Mouse (Mus musculus) hindbrain, postnatal 0 days (tissue): Measurements from ENCODE around the gene Tmem123. TPM values are rescaled to one million over a fixed set of nuclear protein-coding genes. Genes with fewer than 3 reads are reported as not detected.

Experiments used
- ATAC-seq: fragments of 200-750 bp; cut with Nextera tagmentation; 2 replicates; pipeline ENCODE4 v1.8.0; 2017; ENCODE audit warnings: mild to moderate bottlenecking, moderate TSS enrichment, moderate library complexity
- DNase-seq: peaks from one replicate; pipeline ENCODE4 v3.0.0-alpha.2; 2015; ENCODE audit warnings: low spot score
- H3K27ac ChIP-seq: fragments of 300-500 bp; sonication (generic); 2 replicates; pipeline ENCODE4 v1.5.1; 2014; ENCODE audit warnings: mild to moderate bottlenecking
- H3K27me3 ChIP-seq: fragments of 300-500 bp; sonication (generic); 2 replicates; pipeline ENCODE4 v1.6.1; 2014; ENCODE audit warnings: low read length, mixed read lengths; ENCODE audit not compliant: insufficient read depth
- H3K36me3 ChIP-seq: fragments of 300-500 bp; sonication (generic); 2 replicates; pipeline ENCODE4 v1.6.1; 2014; ENCODE audit warnings: low read length, mixed read lengths; ENCODE audit not compliant: insufficient read depth
- H3K4me1 ChIP-seq: fragments of 300-500 bp; sonication (generic); 2 replicates; pipeline ENCODE4 v1.6.1; 2014; ENCODE audit warnings: antibody characterized with exemption, low read length, mixed read lengths; ENCODE audit not compliant: insufficient read depth
- H3K4me2 ChIP-seq: fragments of 300-500 bp; sonication (generic); 2 replicates; pipeline ENCODE4 v1.6.1; 2014; ENCODE audit warnings: low read depth, mild to moderate bottlenecking, low read length, moderate library complexity, mixed read lengths
- H3K4me3 ChIP-seq: fragments of 300-500 bp; sonication (generic); 2 replicates; pipeline ENCODE4 v1.5.1; 2014; ENCODE audit warnings: low read length
- H3K9ac ChIP-seq: fragments of 300-500 bp; sonication (generic); replicated peaks from 2 replicates; pipeline ENCODE4 v1.6.1; 2014; ENCODE audit warnings: mild to moderate bottlenecking, low read length, moderate library complexity, mixed read lengths
- H3K9me3 ChIP-seq: fragments of 300-500 bp; sonication (generic); 2 replicates; pipeline ENCODE4 v1.6.1; 2016; ENCODE audit warnings: low read length, mixed read lengths
- CTCF ChIP-seq: IDR thresholded peaks from 2 replicates; pipeline ENCODE4 v1.5.1; 2016; ENCODE audit warnings: antibody characterized with exemption, control low read depth, low read depth
- WGBS: fragments of 180-500 bp; shearing (Covaris S2); extraction: QIAGEN DNeasy Blood & Tissue Kit; methylation state at CpG from one replicate; pipeline ENCODE4 v1.1.7; 2014; 5-methylcytosine and 5-hydroxymethylcytosine counted together
- microRNA-seq, 2 experiments: library from miRNA; unstranded; fragments of <30 nt; microRNA quantifications; one replicate each; pipeline ENCODE4; 2016
- polyA plus RNA-seq: library from polyadenylated mRNA; unstranded; fragments of >200 nt; fragmentation: Nextera tagmentation; extraction: Ambion mirVana; gene quantifications from 2 replicates; pipeline ENCODE4 v1.2.1, GENCODE M21; 2015
- total RNA-seq: library from RNA; depleted of rRNA; stranded (reverse); fragments of >200 nt; gene quantifications from 2 replicates; pipeline ENCODE4 v1.2.3, GENCODE M21; 2014; rRNA removed

Tmem123 gene
- total and polyA plus RNA-seq, 2 experiments from 2014 or later: 18.8 to 24.7 TPM

DNA sequence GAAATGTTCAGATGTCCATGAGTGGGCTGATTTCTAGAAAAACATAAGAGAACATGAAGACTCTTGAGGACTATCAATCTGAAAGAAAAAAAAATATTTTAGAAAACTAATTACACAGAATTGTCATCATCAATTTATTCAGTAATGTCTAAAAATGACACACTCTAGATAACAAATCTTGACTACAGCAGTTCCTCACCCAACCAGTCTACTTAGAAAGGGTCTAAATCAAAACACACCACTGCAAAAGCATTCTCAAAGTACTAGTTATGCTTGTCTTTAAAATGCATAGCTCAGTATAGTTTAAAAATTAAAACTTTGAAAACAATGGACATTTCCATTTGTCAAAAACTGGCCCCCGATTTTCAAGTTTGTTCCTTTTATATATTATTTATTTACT, 71.5 kb downstream of the Tmem123 start:
- H3K9me3 ChIP-seq: no peaks in the 10 kb centered on the region
- WGBS: 89% methylated on average over 1 of the region's 1 CpGs
- H3K9ac ChIP-seq: no peak overlapping the region
- peaks cover 4% of the 10 kb centered on the region for H3K36me3 ChIP-seq
- TF ChIP-seq CTCF: no peak
- peak overlapping the region; percentile 78; the same call in 1 of the 2 replicates for H3K4me3 ChIP-seq
- peak overlapping the region; percentile 83 for H3K4me2 ChIP-seq
- no peaks in the 10 kb centered on the region; the same call in 1 of the 2 replicates for H3K4me1 ChIP-seq
- DNase-seq (no peak), ATAC-seq (no peak)
- H3K27me3 ChIP-seq: no peaks in the 10 kb centered on the region
- H3K27ac ChIP-seq: no peak overlapping the region

DNA sequence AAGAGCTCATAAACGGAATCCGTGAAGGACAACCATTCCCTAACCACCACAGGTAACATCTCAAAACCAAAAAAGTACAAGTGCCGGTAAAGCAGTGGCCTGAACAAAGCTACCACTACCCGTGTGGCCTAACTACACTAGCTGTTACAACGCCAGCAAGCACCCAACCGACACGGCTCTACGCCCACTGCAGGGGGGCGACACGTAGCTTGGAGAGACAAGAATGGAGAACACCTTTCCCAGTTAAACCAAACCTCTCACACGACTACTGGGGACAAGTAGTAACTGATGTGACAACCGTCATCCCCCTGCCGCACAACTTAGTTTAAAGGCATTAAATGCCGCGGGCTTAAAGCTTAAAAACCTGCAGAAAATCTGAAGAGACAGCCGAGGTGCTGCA, 72.5 kb downstream of the Tmem123 start:
- Histone ChIP-seq H3K4me1 (no peaks in the 10 kb centered on the region; the same call in 1 of the 2 replicates), H3K9ac (peak overlapping the region; percentile 87), H3K36me3 (peaks cover 4% of the 10 kb centered on the region), H3K27ac (peak overlapping the region; percentile 99), H3K4me2 (peak overlapping the region; percentile 83), H3K4me3 (peak overlapping the region; percentile 78), H3K27me3 (no peaks in the 10 kb centered on the region), H3K9me3 (no peaks in the 10 kb centered on the region)
- ATAC-seq (peak; percentile 1), DNase-seq (peak; percentile 70)
- WGBS: 0% methylated on average over 16 of the region's 16 CpGs
- peak; percentile 20; the same call in 1 of the 2 replicates for TF ChIP-seq CTCF

DNA sequence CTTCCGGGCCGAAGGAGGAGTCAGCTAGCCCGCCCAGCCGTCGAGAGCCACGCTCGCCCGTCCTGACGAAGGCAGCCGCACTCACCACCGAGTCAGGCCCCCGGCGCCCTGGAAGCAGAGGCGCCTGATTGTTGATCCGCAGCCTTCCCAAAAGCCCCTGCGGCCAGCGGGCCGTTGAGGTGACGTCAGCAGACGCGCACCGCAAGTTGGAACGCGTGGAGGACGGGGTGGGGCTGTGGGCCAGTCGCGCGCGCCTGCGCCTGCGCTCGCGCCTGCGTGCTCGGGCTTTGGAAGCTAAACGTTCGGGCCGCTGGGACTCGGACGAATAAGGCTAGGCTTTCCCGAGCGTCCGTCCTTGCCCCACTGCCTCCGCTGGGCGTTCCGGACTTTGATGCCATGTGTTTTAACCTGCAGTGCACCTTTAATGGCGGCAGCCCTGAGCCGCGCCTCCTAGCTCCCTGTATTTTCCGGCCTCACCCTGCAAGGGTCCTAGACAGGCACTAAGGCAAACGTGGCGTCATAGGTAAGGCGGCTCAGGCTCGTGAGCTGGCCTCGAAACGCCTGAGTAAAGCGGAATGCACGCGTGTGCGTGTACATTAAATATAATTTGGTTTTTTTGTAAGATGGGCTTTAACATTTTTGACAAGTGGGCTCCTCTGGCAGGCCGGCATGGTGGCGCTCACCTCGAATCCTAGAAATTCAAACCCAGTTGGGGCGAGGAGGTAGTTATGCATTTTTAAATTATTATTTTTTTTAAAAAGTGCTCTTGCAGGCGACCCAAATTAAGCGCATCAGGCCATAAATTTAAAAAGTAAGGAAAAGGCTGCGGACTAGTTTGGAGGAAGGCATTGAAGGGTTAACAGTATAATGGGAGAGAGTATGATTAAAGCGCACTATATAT, 73.3 kb downstream of the Tmem123 start, which contains the start of gene Birc2:
Gene Birc2 (minus strand): TSS at position 160 of the 901 bp plus-strand sequence.
- peak; percentile 98 for ATAC-seq
- Histone ChIP-seq H3K9ac (peak within 1 kb of the TSS; percentile 87), H3K27me3 (no peaks in the 10 kb centered on the region), H3K4me3 (peak within 1 kb of the TSS; percentile 78), H3K4me1 (no peaks in the 10 kb centered on the region; the same call in 1 of the 2 replicates), H3K9me3 (no peaks in the 10 kb centered on the region), H3K36me3 (peaks cover 4% of the 10 kb centered on the region), H3K27ac (peak within 1 kb of the TSS; percentile 99), H3K4me2 (peak within 1 kb of the TSS; percentile 83)
- under 1% methylated on average over 68 of the region's 68 CpGs for WGBS
- peak; percentile 36 for TF ChIP-seq CTCF
- DNase-seq: peak; percentile 99

DNA sequence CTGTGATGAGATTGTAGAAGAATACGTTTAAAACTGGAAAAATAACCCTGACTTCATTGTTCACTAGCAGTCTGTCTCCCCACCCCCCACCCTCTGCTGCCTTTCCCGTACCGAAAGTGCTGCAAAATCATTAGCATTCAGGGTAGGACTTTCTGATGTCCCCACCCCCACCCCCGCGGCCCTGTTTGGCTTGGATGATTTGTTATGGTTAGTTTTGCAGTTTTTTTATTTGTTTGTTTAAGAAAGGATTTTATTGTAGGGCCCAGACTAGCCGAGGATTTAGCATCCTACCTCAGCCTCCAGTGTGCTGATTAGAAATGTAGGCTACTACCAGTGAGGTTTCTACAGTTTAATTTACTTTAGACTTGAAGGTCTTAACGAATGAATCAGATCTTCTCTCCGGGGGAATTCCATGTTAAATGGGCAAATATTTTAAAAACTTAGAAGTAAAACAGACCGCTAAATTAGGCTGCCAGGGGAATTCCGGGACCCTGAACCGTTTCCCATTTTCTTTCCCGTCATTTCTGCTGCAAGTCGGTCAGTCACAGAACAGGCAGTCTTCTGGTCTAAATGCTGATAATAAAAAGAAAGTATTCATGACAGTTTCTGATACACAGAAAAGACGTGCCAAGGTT, 74.1 kb downstream of the Tmem123 start:
- peak overlapping the region; percentile 87 for H3K9ac ChIP-seq
- peak overlapping the region; percentile 99 for H3K27ac ChIP-seq
- H3K36me3 ChIP-seq: peaks cover 4% of the 10 kb centered on the region
- H3K27me3 ChIP-seq: no peaks in the 10 kb centered on the region
- ATAC-seq (peak; percentile 16), DNase-seq (peak; percentile 61)
- H3K4me2 ChIP-seq: peak overlapping the region; percentile 83
- no peaks in the 10 kb centered on the region; the same call in 1 of the 2 replicates for H3K4me1 ChIP-seq
- no peak for TF ChIP-seq CTCF
- H3K4me3 ChIP-seq: peak overlapping the region; percentile 78
- WGBS: 11% methylated on average over 14 of the region's 14 CpGs
- H3K9me3 ChIP-seq: no peaks in the 10 kb centered on the region

DNA sequence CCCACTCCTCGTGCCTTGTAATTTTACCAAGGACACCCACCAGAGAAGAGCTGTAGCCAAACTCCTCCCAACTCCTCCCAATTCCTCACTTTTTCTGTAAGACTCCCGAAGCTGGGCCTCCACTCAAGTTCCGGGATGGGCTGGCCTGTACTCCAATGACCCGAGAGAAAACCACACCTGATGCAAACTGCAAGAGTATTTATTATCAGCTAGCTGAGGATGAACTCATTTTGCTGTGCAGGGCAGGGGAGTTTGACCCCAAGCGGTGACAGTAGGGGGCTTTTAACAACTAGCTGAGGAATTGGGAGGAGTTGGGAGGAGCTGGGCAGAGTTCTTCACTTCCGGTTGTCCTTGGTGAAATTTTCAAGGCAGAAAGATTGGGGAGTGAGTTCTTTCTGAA, 77.4 kb downstream of the Tmem123 start:
- no peaks in the 10 kb centered on the region for H3K4me1 ChIP-seq
- no peak for TF ChIP-seq CTCF
- H3K27ac ChIP-seq: no peak overlapping the region
- H3K27me3 ChIP-seq: no peaks in the 10 kb centered on the region
- H3K4me2 ChIP-seq: no peak overlapping the region
- WGBS: 74% methylated on average over 6 of the region's 6 CpGs
- H3K9me3 ChIP-seq: no peaks in the 10 kb centered on the region
- no peak for ATAC-seq
- no peak overlapping the region for H3K9ac ChIP-seq
- H3K4me3 ChIP-seq: no peak overlapping the region
- no peak for DNase-seq
- H3K36me3 ChIP-seq: no peaks in the 10 kb centered on the region

Small RNA genes within 50 kb of the gene (microRNA-seq; reads per million reads assigned to microRNA genes)
- 1.1 to 2.1 reads per million in 2 experiments for gene Mir5618

Other genes with a start within 250 kb of the Tmem123 start
- gene Mmp8, start 205.6 kb upstream of the Tmem123 start, total RNA-seq: not detected in 2 replicates
- gene Mmp8, start 205.6 kb upstream of the Tmem123 start, polyA plus RNA-seq: 0.15 and 0.19 TPM in 2 replicates
- gene Mmp27, start 192.6 kb upstream of the Tmem123 start, total RNA-seq: not detected in 2 replicates
- gene Mmp27, start 192.6 kb upstream of the Tmem123 start, polyA plus RNA-seq: not detected in 2 replicates
- not detected in 2 replicates for gene Mmp20, start 135.8 kb upstream of the Tmem123 start, total RNA-seq
- not detected in 2 replicates for gene Mmp20, start 135.8 kb upstream of the Tmem123 start, polyA plus RNA-seq
- not detected in 2 replicates for gene Mmp7, start 72.0 kb upstream of the Tmem123 start, total RNA-seq
- not detected in 2 replicates for gene Mmp7, start 72.0 kb upstream of the Tmem123 start, polyA plus RNA-seq
- 27.0 and 33.7 TPM in 2 replicates for gene Birc2, start 73.0 kb downstream of the Tmem123 start, total RNA-seq
- 28.8 and 29.5 TPM in 2 replicates for gene Birc2, start 73.0 kb downstream of the Tmem123 start, polyA plus RNA-seq
- gene Birc3, start 109.1 kb downstream of the Tmem123 start, total RNA-seq: 3.5 and 4.0 TPM in 2 replicates
- gene Birc3, start 109.1 kb downstream of the Tmem123 start, polyA plus RNA-seq: 1.4 and 1.5 TPM in 2 replicates
- 10.9 and 22.2 TPM in 2 replicates for gene Yap1, start 240.6 kb downstream of the Tmem123 start, total RNA-seq
- gene Yap1, start 240.6 kb downstream of the Tmem123 start, polyA plus RNA-seq: 6.3 and 6.7 TPM in 2 replicates